Mouse (Mus musculus): ENCODE data around the gene Mrps14. TPM values are rescaled to one million over a fixed set of nuclear protein-coding genes. Genes with fewer than 3 reads are reported as not detected.

Gene Mrps14
- 19.0 TPM for polyA plus RNA-seq (2015; fragmentation: Illumina TruSeq; extraction: RNeasy Lipid Tissue Mini Kit (QIAGEN cat#74804); ENCODE audit: insufficient read depth, low read depth, low replicate concordance)

GRCm38 (mm10) chr1:160194529-160195336, at the start of gene Mrps14:
Gene Mrps14, plus strand, starts transcription at chr1:160195215.

GRCm38 (mm10) chr1:160153480-160153879, 41.5 kb upstream of the Mrps14 start, which contains the start of gene Tnn:
Gene Tnn, minus strand, starts transcription at chr1:160153580.

GRCm38 (mm10) chr1:160212703-160213669, 18.0 kb downstream of the Mrps14 start, which contains the start of gene Cacybp:
Gene Cacybp, minus strand, starts transcription at chr1:160212875.

Other genes starting within 250 kb of the Mrps14 start
- gene 4930523C07Rik, start 150.8 kb upstream of the Mrps14 start, polyA plus RNA-seq (2015; fragmentation: Illumina TruSeq; extraction: RNeasy Lipid Tissue Mini Kit (QIAGEN cat#74804); ENCODE audit: insufficient read depth, low read depth, low replicate concordance), result 2.4 TPM
- not detected for gene Tnn, start 41.6 kb upstream of the Mrps14 start, polyA plus RNA-seq (2015; fragmentation: Illumina TruSeq; extraction: RNeasy Lipid Tissue Mini Kit (QIAGEN cat#74804); ENCODE audit: insufficient read depth, low read depth, low replicate concordance)
- gene Cacybp, start 17.7 kb downstream of the Mrps14 start, polyA plus RNA-seq (2015; fragmentation: Illumina TruSeq; extraction: RNeasy Lipid Tissue Mini Kit (QIAGEN cat#74804); ENCODE audit: insufficient read depth, low read depth, low replicate concordance), result 9.9 TPM